Mouse (Mus musculus) kidney, adult 2 months (tissue): ENCODE data around the gene Klhdc2. TPM values are rescaled to one million over a fixed set of nuclear protein-coding genes. Genes with fewer than 3 reads are reported as not detected.

ENCODE experiments used
- DNase-seq: peaks from one replicate; pipeline ENCODE4 v3.0.0; 2021
- H3K27ac ChIP-seq: fragments of 200-500 bp; 2 replicates; pipeline ENCODE4 v1.5.1; 2012; ENCODE audit warnings: low read depth, low read length, control low read depth, inconsistent platforms; ENCODE audit not compliant: insufficient read depth
- H3K27me3 ChIP-seq: fragments of 200-500 bp; replicated peaks from 2 replicates; pipeline ENCODE4 v1.6.1; 2012; ENCODE audit warnings: mild to moderate bottlenecking, moderate library complexity, low read length, inconsistent platforms; ENCODE audit not compliant: control insufficient read depth, insufficient read depth
- H3K36me3 ChIP-seq: fragments of 200-500 bp; 2 replicates; pipeline ENCODE4 v1.6.1; 2012; ENCODE audit warnings: mild to moderate bottlenecking, moderate library complexity, low read length, inconsistent platforms; ENCODE audit not compliant: control insufficient read depth, insufficient read depth
- H3K4me1 ChIP-seq: fragments of 200-500 bp; 2 replicates; pipeline ENCODE4 v1.6.1; 2011; ENCODE audit warnings: low read length; ENCODE audit not compliant: control insufficient read depth, insufficient read depth
- H3K4me3 ChIP-seq: fragments of 200-500 bp; 2 replicates; pipeline ENCODE4 v1.5.1; 2011; ENCODE audit warnings: mild to moderate bottlenecking, low read depth, low read length, control low read depth; ENCODE audit not compliant: insufficient read depth
- CTCF ChIP-seq: fragments of 200-500 bp; conservative IDR thresholded peaks from 2 replicates; pipeline ENCODE4 v1.5.1; 2011; ENCODE audit warnings: low read depth, mild to moderate bottlenecking, control low read depth, low read length, moderate library complexity, mixed read lengths; ENCODE audit not compliant: insufficient read depth, insufficient read length
- POLR2A ChIP-seq: fragments of 200-500 bp; IDR thresholded peaks from one replicate; pipeline ENCODE4 v1.6.1; 2011; ENCODE audit warnings: low read depth, low read length, control low read depth
- WGBS: fragments of 180-500 bp; shearing (Covaris S2); methylation state at CpG from one replicate; pipeline ENCODE4 v1.1.7; 2018; 5-methylcytosine and 5-hydroxymethylcytosine counted together
- polyA plus RNA-seq: library from polyadenylated mRNA; depleted of rRNA; stranded (reverse); fragments of >200 nt; gene quantifications from 2 replicates; pipeline ENCODE4 v1.2.3, GENCODE M21; 2012

The Klhdc2 gene
- polyA plus RNA-seq, 1 experiment, result 41.0 TPM

GRCm38 (mm10) chr12:69299831-69300230 is 3.4 kb downstream of the Klhdc2 start:
- TF ChIP-seq POLR2A (no peak), CTCF (no peak)
- H3K27ac ChIP-seq, result no peak overlapping the region
- H3K4me1 ChIP-seq, result peaks cover 10% of the 10 kb centered on the region
- peaks cover 6% of the 10 kb centered on the region for H3K36me3 ChIP-seq
- no peak overlapping the region for H3K4me3 ChIP-seq
- 81% methylated on average over 3 of the region's 3 CpGs for WGBS
- H3K27me3 ChIP-seq, result no peaks in the 10 kb centered on the region
- DNase-seq, result no peak

- TF ChIP-seq POLR2A, result no peak
- no peak for TF ChIP-seq CTCF
Observed at GRCm38 (mm10) chr12:69300391-69300790, 3.9 kb downstream of the Klhdc2 start.

GRCm38 (mm10) chr12:69302171-69302570 is 5.7 kb downstream of the Klhdc2 start:
- Histone ChIP-seq H3K4me1 (peaks cover 10% of the 10 kb centered on the region), H3K36me3 (peaks cover 16% of the 10 kb centered on the region), H3K4me3 (no peak overlapping the region), H3K27me3 (no peaks in the 10 kb centered on the region), H3K27ac (no peak overlapping the region)
- 85% methylated on average over 12 of the region's 12 CpGs for WGBS
- TF ChIP-seq POLR2A, result no peak
- no peak for DNase-seq

More at GRCm38 (mm10) chr12:69300391-69300790, 3.9 kb downstream of the Klhdc2 start:
- H3K27me3 ChIP-seq, result no peaks in the 10 kb centered on the region
- no peak overlapping the region for H3K4me3 ChIP-seq
- peaks cover 10% of the 10 kb centered on the region for H3K4me1 ChIP-seq
- peaks cover 11% of the 10 kb centered on the region for H3K36me3 ChIP-seq
- no peak overlapping the region for H3K27ac ChIP-seq
- 86% methylated on average over 2 of the region's 2 CpGs for WGBS
- DNase-seq, result no peak

- Histone ChIP-seq H3K36me3 (peaks cover 22% of the 10 kb centered on the region), H3K4me3 (no peak overlapping the region), H3K4me1 (peaks cover 1% of the 10 kb centered on the region; the same call in 1 of the 2 replicates), H3K27ac (no peak overlapping the region), H3K27me3 (no peaks in the 10 kb centered on the region)
- TF ChIP-seq POLR2A, result no peak
- no peak for TF ChIP-seq CTCF
- 92% methylated on average over 2 of the region's 2 CpGs for whole genome bisulfite sequencing
- no peak for DNase-seq
Observed at GRCm38 (mm10) chr12:69304051-69304450, 7.6 kb downstream of the Klhdc2 start.

- Histone ChIP-seq H3K4me3 (no peak overlapping the region), H3K27ac (no peak overlapping the region), H3K4me1 (no peaks in the 10 kb centered on the region), H3K36me3 (peaks cover 28% of the 10 kb centered on the region), H3K27me3 (no peaks in the 10 kb centered on the region)
- TF ChIP-seq CTCF, result no peak
- no peak for TF ChIP-seq POLR2A
- WGBS, result 92% methylated on average over 7 of the region's 7 CpGs
- DNase-seq, result no peak
Observed at GRCm38 (mm10) chr12:69306333-69306732, 9.9 kb downstream of the Klhdc2 start.

GRCm38 (mm10) chr12:69309659-69310058 is 13.2 kb downstream of the Klhdc2 start:
- H3K27ac ChIP-seq, result no peak overlapping the region
- WGBS, result 96% methylated on average over 4 of the region's 4 CpGs
- H3K36me3 ChIP-seq, result peaks cover 31% of the 10 kb centered on the region
- H3K4me3 ChIP-seq, result no peak overlapping the region
- TF ChIP-seq POLR2A (no peak), CTCF (no peak)
- DNase-seq, result no peak
- no peaks in the 10 kb centered on the region for H3K27me3 ChIP-seq
- no peaks in the 10 kb centered on the region for H3K4me1 ChIP-seq

- no peak for DNase-seq
- no peak for TF ChIP-seq POLR2A
- TF ChIP-seq CTCF, result no peak
- no peaks in the 10 kb centered on the region for H3K4me1 ChIP-seq
- no peak overlapping the region for H3K4me3 ChIP-seq
- no peaks in the 10 kb centered on the region for H3K27me3 ChIP-seq
- no peak overlapping the region for H3K27ac ChIP-seq
- H3K36me3 ChIP-seq, result peaks cover 8% of the 10 kb centered on the region; the same call in 1 of the 2 replicates
Observed at GRCm38 (mm10) chr12:69318431-69318830, 21.9 kb downstream of the Klhdc2 start.

- DNase-seq, result no peak
- 91% methylated on average over 3 of the region's 3 CpGs for WGBS
- Histone ChIP-seq H3K27me3 (no peaks in the 10 kb centered on the region), H3K4me3 (no peak overlapping the region), H3K27ac (no peak overlapping the region), H3K4me1 (no peaks in the 10 kb centered on the region), H3K36me3 (peaks cover 5% of the 10 kb centered on the region)
- no peak for TF ChIP-seq POLR2A
- TF ChIP-seq CTCF, result no peak
Observed at GRCm38 (mm10) chr12:69331187-69331586, 34.7 kb downstream of the Klhdc2 start.
